9 mouse cellular contexts compared by ENCODE assay signal in genomic region chr13:58638950-58639349, GRCm38 (mm10). TPM values are rescaled to one million over a fixed set of nuclear protein-coding genes. Genes with fewer than 3 reads are reported as not detected.
A peak's percentile ranks its signal among the peaks of the same experiment; 100 is the strongest.
DNase-seq lines count a peak whose midpoint lies in the region; ATAC-seq and TF ChIP-seq lines count a peak whose summit lies in the region.
"Had no signal": no experiment of that assay in that cellular context is flagged by ENCODE, and none has a peak within 500 bp of the region (broad histone marks: within the 10 kb centered on the region; RNA-seq: fewer than 3 reads in every experiment).

No protein-coding gene starts in this region.

- no peak for DNase-seq in heart, adult 2 months
- peak; percentile 41 for DNase-seq in Muller cell, postnatal 12 days (ENCODE audit: inconsistent ontology term)
- DNase-seq in embryo, embryonic 10.5 days (ENCODE audit: low spot score) = peak; percentile 68
- peak; percentile 43 for DNase-seq in limb, embryonic 10.5 days (ENCODE audit: low spot score)
- DNase-seq in retina, embryonic 14.5 days (ENCODE audit: low spot score) = peak; percentile 80
- no peak for DNase-seq in T-cell, adult 2 months (ENCODE audit: low spot score)

- H3K27ac ChIP-seq in heart, adult 2 months = no peak overlapping the region
- no peak overlapping the region for H3K27ac ChIP-seq in heart, embryonic 11.5 days (ENCODE audit: low read depth, low read length)
- H3K27ac ChIP-seq in hindbrain, embryonic 15.5 days (replicated peaks) = no peak overlapping the region
- no peak overlapping the region for H3K27ac ChIP-seq in limb, embryonic 10.5 days
- H3K27ac ChIP-seq: stomach, embryonic 15.5 days had no signal

- TF ChIP-seq EP300 in heart, adult 2 months (IDR thresholded peaks at IDR 0.05; ENCODE audit: insufficient read depth, low read depth, low read length) = no peak

- no peaks in the 10 kb centered on the region for H3K36me3 ChIP-seq in heart, adult 2 months (ENCODE audit: control insufficient read depth, insufficient read depth, low read length)
- H3K36me3 ChIP-seq in heart, embryonic 11.5 days (ENCODE audit: control insufficient read depth, insufficient read depth, low read length) = no peaks in the 10 kb centered on the region
- no peaks in the 10 kb centered on the region for H3K36me3 ChIP-seq in hindbrain, embryonic 15.5 days
- no peaks in the 10 kb centered on the region for H3K36me3 ChIP-seq in limb, embryonic 10.5 days
- H3K36me3 ChIP-seq: stomach, embryonic 15.5 days had no signal

- WGBS in heart, adult 2 months = 45% methylated on average over 4 of the region's 4 CpGs
- WGBS in heart, embryonic 11.5 days (ENCODE audit: insufficient replicate concordance) = 54% methylated on average over 4 of the region's 4 CpGs
- 33% methylated on average over 4 of the region's 4 CpGs for WGBS in hindbrain, embryonic 15.5 days
- WGBS in limb, embryonic 10.5 days = 65% methylated on average over 4 of the region's 4 CpGs

- TF ChIP-seq POLR2A in heart, adult 2 months (IDR thresholded peaks at IDR 0.05; ENCODE audit: insufficient read depth, low read depth, low read length) = no peak

- no peaks in the 10 kb centered on the region for H3K79me2 ChIP-seq in heart, adult 2 months (replicated peaks; ENCODE audit: control insufficient read depth, insufficient read depth, low read length)

- no peak overlapping the region for H3K4me2 ChIP-seq in heart, embryonic 11.5 days
- H3K4me2 ChIP-seq in hindbrain, embryonic 15.5 days = no peak overlapping the region
- H3K4me2 ChIP-seq: stomach, embryonic 15.5 days had no signal

- H3K27me3 ChIP-seq in heart, adult 2 months (ENCODE audit: control insufficient read depth, insufficient read depth, low read length) = no peaks in the 10 kb centered on the region
- H3K27me3 ChIP-seq in heart, embryonic 11.5 days (ENCODE audit: control insufficient read depth, insufficient read depth, low read length) = 0 out of 2 replicates have a peak, but pooled peaks cover 2% of the 10 kb centered on the region
- 0 out of 2 replicates have a peak, but pooled peaks cover 2% of the 10 kb centered on the region for H3K27me3 ChIP-seq in hindbrain, embryonic 15.5 days
- H3K27me3 ChIP-seq in limb, embryonic 10.5 days (ENCODE audit: low read depth, poor library complexity, severe bottlenecking) = peaks cover 16% of the 10 kb centered on the region; the same call in 1 of the 2 replicates

- H3K9ac ChIP-seq in heart, adult 2 months (ENCODE audit: low read depth, low read length) = no peak overlapping the region
- no peak overlapping the region for H3K9ac ChIP-seq in heart, embryonic 11.5 days (ENCODE audit: low read depth, low read length)
- no peak overlapping the region for H3K9ac ChIP-seq in hindbrain, embryonic 15.5 days
- H3K9ac ChIP-seq: stomach, embryonic 15.5 days had no signal

- H3K9me3 ChIP-seq in heart, embryonic 11.5 days (replicated peaks; ENCODE audit: control insufficient read depth, low read length) = no peaks in the 10 kb centered on the region
- no peaks in the 10 kb centered on the region for H3K9me3 ChIP-seq in hindbrain, embryonic 15.5 days
- H3K9me3 ChIP-seq in limb, embryonic 10.5 days (replicated peaks) = no peaks in the 10 kb centered on the region
- H3K9me3 ChIP-seq: stomach, embryonic 15.5 days had no signal

- ATAC-seq in heart, embryonic 11.5 days (replicated peaks; ENCODE audit: insufficient number of reproducible peaks, low FRiP score, low TSS enrichment) = no peak
- peak; percentile 81 for ATAC-seq in hindbrain, embryonic 15.5 days (ENCODE audit: low FRiP score, low read depth)

- H3K4me1 ChIP-seq in heart, adult 2 months (ENCODE audit: control insufficient read depth, insufficient read depth, low read length) = no peaks in the 10 kb centered on the region
- no peaks in the 10 kb centered on the region for H3K4me1 ChIP-seq in heart, embryonic 11.5 days (ENCODE audit: control insufficient read depth, insufficient read depth, low read length)
- H3K4me1 ChIP-seq in hindbrain, embryonic 15.5 days (replicated peaks) = peaks cover 8% of the 10 kb centered on the region; the same call in 1 of the 2 replicates
- H3K4me1 ChIP-seq in limb, embryonic 10.5 days = peaks cover 1% of the 10 kb centered on the region; the same call in 1 of the 2 replicates
- H3K4me1 ChIP-seq: stomach, embryonic 15.5 days had no signal

- peak; percentile 64 for TF ChIP-seq CTCF in heart, adult 2 months (IDR thresholded peaks at IDR 0.05)

- intact Hi-C loops in heart, adult 2 months (cut with DNase I) = loop anchor here (5.0 to 10.0 kb wide), 4 partner anchors 726 to 1203 kb away; no protein-coding TSS in a partner anchor

- no peak overlapping the region for H3K4me3 ChIP-seq in heart, adult 2 months
- no peak overlapping the region for H3K4me3 ChIP-seq in heart, embryonic 11.5 days (ENCODE audit: low read depth, low read length)
- H3K4me3 ChIP-seq in hindbrain, embryonic 15.5 days = no peak overlapping the region
- no peak overlapping the region for H3K4me3 ChIP-seq in limb, embryonic 10.5 days
- H3K4me3 ChIP-seq: stomach, embryonic 15.5 days had no signal

RNA-seq across cellular contexts. Expression of gene Slc28a3, which starts 28.3 kb away (rescaled TPM):
- total RNA-seq in heart, adult 2 months (2021) = not detected
- 0.12 TPM in 1 of 2 replicates, not detected in the other for polyA plus RNA-seq in heart, adult 2 months (2012; rRNA removed)
- not detected in 2 replicates for polyA plus RNA-seq in heart, embryonic 11.5 days (2014; fragmentation: Nextera tagmentation; extraction: Ambion mirVana)
- 0.12 and 0.22 TPM in 2 replicates for polyA plus RNA-seq in hindbrain, embryonic 15.5 days (2015; fragmentation: Nextera tagmentation; extraction: Ambion mirVana)
- polyA plus RNA-seq in limb, embryonic 10.5 days (2016; fragmentation: Nextera tagmentation; extraction: Ambion mirVana) = 0.15 TPM in 1 of 2 replicates, not detected in the other

Comparison
In these comparisons a context has a peak if more than half of its experiments do, and no peak if none do; other contexts are left out.
1. DNase-seq: peak in Muller cell, postnatal 12 days (single experiment), embryo, embryonic 10.5 days (single experiment), limb, embryonic 10.5 days (single experiment) and retina, embryonic 14.5 days (single experiment); none in heart, adult 2 months (0 of 2) and T-cell, adult 2 months (single experiment).